Mouse (Mus musculus): Measurements from ENCODE around the gene Vps4a.

DNA sequence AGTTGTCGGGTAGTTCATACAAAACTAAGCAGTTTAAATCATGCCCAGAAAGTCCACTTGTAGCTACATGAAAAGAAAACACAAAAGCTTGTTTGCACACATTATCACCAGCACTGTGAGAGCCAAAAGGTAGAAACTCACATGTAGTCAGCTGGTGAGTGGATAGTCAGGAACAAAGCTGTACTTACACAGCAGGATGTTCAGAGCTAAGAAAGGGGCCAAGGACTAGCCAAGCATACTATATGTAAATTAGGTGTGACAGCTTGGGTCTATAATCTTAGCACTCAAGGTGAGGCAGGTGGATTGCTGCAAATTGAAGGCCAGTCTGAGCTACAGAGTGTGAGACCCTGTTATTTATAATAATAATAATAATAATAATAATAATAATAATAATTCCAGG lies 31.6 kb downstream of the Vps4a start:
- no peak for TF ChIP-seq CTCF (conservative IDR thresholded peaks at IDR 0.05; ENCODE audit: low read length)
- no peak for TF ChIP-seq NANOG (IDR thresholded peaks at IDR 0.05; ENCODE audit: borderline replicate concordance, low read length)
- no peak for TF ChIP-seq POU5F1 (IDR thresholded peaks at IDR 0.05; ENCODE audit: borderline replicate concordance, low read length)
